Mouse (Mus musculus): Measurements from ENCODE around the gene Tbc1d1. TPM values are rescaled to one million over a fixed set of nuclear protein-coding genes. Genes with fewer than 3 reads are reported as not detected.

The Tbc1d1 gene
- total RNA-seq, 2 experiments from 2014 or later = 10.4 to 11.0 TPM

Other genes starting within 250 kb of the Tbc1d1 start
- 7.1 and 36.1 TPM in 2 replicates for gene Rell1, start 187.4 kb upstream of the Tbc1d1 start, total RNA-seq (2015; ENCODE audit: low replicate concordance)
- gene Rell1, start 187.4 kb upstream of the Tbc1d1 start, total RNA-seq (2017; ENCODE audit: low replicate concordance) = 10.9 and 19.7 TPM in 2 replicates
- 7.1 and 10.0 TPM in 2 replicates for gene Pgm2, start 63.4 kb upstream of the Tbc1d1 start, total RNA-seq (2015; ENCODE audit: low replicate concordance)
- 8.3 and 11.8 TPM in 2 replicates for gene Pgm2, start 63.4 kb upstream of the Tbc1d1 start, total RNA-seq (2017; ENCODE audit: low replicate concordance)

All from erythroblast, adult 5-6 weeks (primary cell).